Mouse (Mus musculus) thymus, adult 2 months (tissue): ENCODE results near the gene Ppp3ca. TPM values are rescaled to one million over a fixed set of nuclear protein-coding genes. Genes with fewer than 3 reads are reported as not detected.
A peak's percentile ranks its signal among the peaks of the same experiment; 100 is the strongest.

Experiments used
- DNase-seq: peaks from one replicate; pipeline ENCODE4 v3.0.0; 2021
- H3K27ac ChIP-seq: fragments of 200-500 bp; 2 replicates; pipeline ENCODE4 v1.5.1; 2012; ENCODE audit warnings: low read length, control low read depth; ENCODE audit not compliant: control insufficient read depth, insufficient read depth
- H3K27me3 ChIP-seq: fragments of 200-500 bp; 2 replicates; pipeline ENCODE4 v1.6.1; 2012; ENCODE audit warnings: mild to moderate bottlenecking, low read length, moderate library complexity, mixed read lengths; ENCODE audit not compliant: control insufficient read depth, insufficient read depth
- H3K36me3 ChIP-seq: fragments of 200-500 bp; 2 replicates; pipeline ENCODE4 v1.6.1; 2012; ENCODE audit warnings: mild to moderate bottlenecking, low read length, moderate library complexity; ENCODE audit not compliant: control insufficient read depth, insufficient read depth
- H3K4me1 ChIP-seq: fragments of 200-500 bp; replicated peaks from 2 replicates; pipeline ENCODE4 v1.6.1; 2012; ENCODE audit warnings: low read length; ENCODE audit not compliant: control insufficient read depth, insufficient read depth
- H3K4me3 ChIP-seq: fragments of 200-500 bp; 2 replicates; pipeline ENCODE4 v1.5.1; 2012; ENCODE audit warnings: mild to moderate bottlenecking, low read length, control low read depth, moderate library complexity; ENCODE audit not compliant: control insufficient read depth, insufficient read depth
- CTCF ChIP-seq: fragments of 200-500 bp; IDR thresholded peaks from 2 replicates; pipeline ENCODE4 v1.5.1; 2012; ENCODE audit warnings: mild to moderate bottlenecking, control low read depth, low read length, moderate library complexity, borderline replicate concordance; ENCODE audit not compliant: control insufficient read depth, poor library complexity, insufficient read depth; ENCODE audit errors: extremely low read depth
- POLR2A ChIP-seq: fragments of 200-500 bp; IDR thresholded peaks from 2 replicates; pipeline ENCODE4 v1.6.1; 2012; ENCODE audit warnings: mild to moderate bottlenecking, low read length, control low read depth, moderate library complexity; ENCODE audit not compliant: control insufficient read depth, poor library complexity, insufficient read depth; ENCODE audit errors: extremely low read depth
- WGBS: fragments of 180-500 bp; shearing (Covaris S2); methylation state at CpG from one replicate; pipeline ENCODE4 v1.1.7; 2018; 5-methylcytosine and 5-hydroxymethylcytosine counted together
- polyA plus RNA-seq: library from polyadenylated mRNA; depleted of rRNA; stranded (reverse); fragments of >200 nt; gene quantifications from 2 replicates; pipeline ENCODE4 v1.2.3, GENCODE M21; 2012

The Ppp3ca gene
- polyA plus RNA-seq, 1 experiment, result 5.6 TPM

DNA sequence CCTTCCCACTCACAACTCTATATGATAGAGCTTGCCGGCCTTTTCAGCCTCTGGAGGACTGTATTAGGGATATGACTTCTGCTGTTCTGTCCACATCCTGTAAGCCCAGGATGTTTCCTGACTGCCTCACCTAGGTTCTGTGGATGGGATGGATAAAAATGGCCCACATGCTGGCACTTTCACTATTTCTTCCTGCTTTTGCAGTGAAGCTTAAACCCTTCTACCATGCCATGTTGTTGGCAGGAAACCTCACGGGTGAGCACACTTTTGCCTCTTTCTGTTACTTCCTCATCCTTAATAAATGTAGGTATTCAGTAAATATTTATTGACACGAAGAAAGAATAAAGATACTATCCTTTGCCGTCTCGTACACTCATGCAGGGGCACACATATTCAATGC, 48.5 kb downstream of the Ppp3ca start:
- Histone ChIP-seq H3K27me3 (no peaks in the 10 kb centered on the region), H3K36me3 (no peaks in the 10 kb centered on the region), H3K27ac (no peak overlapping the region), H3K4me3 (no peak overlapping the region), H3K4me1 (peaks cover 3% of the 10 kb centered on the region; the same call in 1 of the 2 replicates)
- DNase-seq, result no peak
- no peak for TF ChIP-seq CTCF
- no peak for TF ChIP-seq POLR2A
- WGBS, result 76% methylated on average over 5 of the region's 5 CpGs

- no peak for DNase-seq
- TF ChIP-seq CTCF (no peak), POLR2A (no peak)
- peaks cover 7% of the 10 kb centered on the region for H3K4me1 ChIP-seq
- 91% methylated on average over 4 of the region's 4 CpGs for WGBS
- no peaks in the 10 kb centered on the region for H3K27me3 ChIP-seq
- no peak overlapping the region for H3K27ac ChIP-seq
- H3K4me3 ChIP-seq, result no peak overlapping the region
- H3K36me3 ChIP-seq, result no peaks in the 10 kb centered on the region
These were observed 51.3 kb downstream of the Ppp3ca start for GRCm38 (mm10) chr3:136721241-136721640.

- Histone ChIP-seq H3K4me3 (no peak overlapping the region), H3K27me3 (no peaks in the 10 kb centered on the region), H3K4me1 (peaks cover 6% of the 10 kb centered on the region), H3K27ac (no peak overlapping the region), H3K36me3 (no peaks in the 10 kb centered on the region)
- WGBS, result 85% methylated on average over 4 of the region's 4 CpGs
- no peak for DNase-seq
- TF ChIP-seq CTCF (no peak), POLR2A (no peak)
These were observed 52.0 kb downstream of the Ppp3ca start for GRCm38 (mm10) chr3:136721804-136722427.

GRCm38 (mm10) chr3:136722493-136722892, 52.6 kb downstream of the Ppp3ca start:
- no peak overlapping the region for H3K27ac ChIP-seq
- DNase-seq, result no peak
- no peak for TF ChIP-seq POLR2A
- no peak for TF ChIP-seq CTCF

DNA sequence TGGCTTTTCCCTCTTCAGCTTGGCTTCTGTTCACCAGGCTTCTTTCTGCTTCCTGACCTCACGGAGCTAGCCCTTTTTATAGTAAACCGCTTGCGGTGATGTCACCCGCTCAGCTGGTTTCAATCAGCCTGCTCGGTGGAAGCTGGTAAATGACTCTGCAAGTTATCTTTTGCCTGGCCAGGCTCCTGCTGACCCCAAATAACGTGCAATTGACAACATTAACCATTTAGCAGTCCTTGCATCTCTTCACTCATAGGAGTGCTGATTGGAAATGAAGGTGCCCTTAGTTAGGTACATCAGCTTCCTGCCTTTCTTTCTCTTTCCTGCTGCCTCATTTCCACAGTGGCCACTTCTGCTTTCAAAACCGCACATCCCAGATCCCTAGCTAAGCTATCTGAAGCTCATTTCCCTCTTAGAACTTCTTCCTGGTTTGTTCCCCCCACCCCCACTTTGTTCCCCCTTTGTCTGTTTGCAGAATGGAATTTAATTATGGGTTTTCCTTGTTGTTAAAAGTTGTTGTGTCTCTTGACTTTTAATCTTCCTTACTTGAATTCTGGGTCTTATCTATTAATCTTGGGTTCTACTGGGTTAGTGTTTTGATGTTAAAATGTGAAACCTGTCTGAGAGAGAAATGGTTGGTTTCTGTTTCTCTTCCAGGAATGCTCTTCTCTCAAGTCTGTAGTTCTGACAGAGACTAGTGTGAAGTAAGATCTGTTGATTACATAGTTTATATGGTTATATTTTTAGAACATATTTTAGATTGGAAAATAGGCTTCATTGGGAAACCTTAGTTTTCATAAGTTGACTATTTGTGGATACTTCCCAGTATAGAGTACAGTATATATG, 55.6 kb downstream of the Ppp3ca start:
- DNase-seq, result peak; percentile 6
- no peak overlapping the region for H3K4me3 ChIP-seq
- WGBS, result 2% methylated on average over 7 of the region's 7 CpGs

More at GRCm38 (mm10) chr3:136722493-136722892, 52.6 kb downstream of the Ppp3ca start:
- Histone ChIP-seq H3K4me1 (peaks cover 6% of the 10 kb centered on the region), H3K4me3 (no peak overlapping the region), H3K27me3 (no peaks in the 10 kb centered on the region), H3K36me3 (no peaks in the 10 kb centered on the region)

GRCm38 (mm10) chr3:136727877-136728276, 58.0 kb downstream of the Ppp3ca start:
- TF ChIP-seq CTCF (no peak), POLR2A (no peak)
- H3K4me3 ChIP-seq, result no peak overlapping the region
- H3K36me3 ChIP-seq, result no peaks in the 10 kb centered on the region
- H3K27ac ChIP-seq, result no peak overlapping the region
- 89% methylated on average over 2 of the region's 2 CpGs for WGBS
- DNase-seq, result no peak
- H3K27me3 ChIP-seq, result no peaks in the 10 kb centered on the region
- H3K4me1 ChIP-seq, result peaks cover 6% of the 10 kb centered on the region

More for the DNA sequence above, 55.6 kb downstream of the Ppp3ca start:
- peaks cover 6% of the 10 kb centered on the region for H3K4me1 ChIP-seq
- no peak overlapping the region for H3K27ac ChIP-seq
- H3K36me3 ChIP-seq, result no peaks in the 10 kb centered on the region
- no peaks in the 10 kb centered on the region for H3K27me3 ChIP-seq
- TF ChIP-seq CTCF (no peak), POLR2A (no peak)

GRCm38 (mm10) chr3:136729978-136730377, 60.1 kb downstream of the Ppp3ca start:
- Histone ChIP-seq H3K4me1 (peaks cover 6% of the 10 kb centered on the region), H3K4me3 (no peak overlapping the region), H3K36me3 (no peaks in the 10 kb centered on the region), H3K27me3 (no peaks in the 10 kb centered on the region), H3K27ac (no peak overlapping the region)
- TF ChIP-seq POLR2A (no peak), CTCF (no peak)
- 81% methylated on average over 10 of the region's 10 CpGs for WGBS
- DNase-seq, result no peak
